Mouse (Mus musculus) hindbrain, embryonic 11.5 days (tissue): ENCODE measurements around the gene Ankrd55. TPM values are rescaled to one million over a fixed set of nuclear protein-coding genes. Genes with fewer than 3 reads are reported as not detected.

Experiments used
- ATAC-seq: fragments of 200-750 bp; cut with Nextera tagmentation; 2 replicates; pipeline ENCODE4 v1.8.0; 2017; ENCODE audit warnings: mild to moderate bottlenecking, moderate TSS enrichment, moderate library complexity; ENCODE audit not compliant: low FRiP score
- DNase-seq: peaks from one replicate; pipeline ENCODE4 v3.0.0-alpha.2; 2015; ENCODE audit warnings: low spot score
- H3K27ac ChIP-seq: fragments of 300-500 bp; sonication (generic); 2 replicates; pipeline ENCODE4 v1.5.1; 2014; ENCODE audit warnings: mild to moderate bottlenecking, low read depth, low read length
- H3K27me3 ChIP-seq: fragments of 300-500 bp; sonication (generic); 2 replicates; pipeline ENCODE4 v1.6.1; 2014; ENCODE audit warnings: mild to moderate bottlenecking, low read length, moderate library complexity, mixed read lengths; ENCODE audit not compliant: control insufficient read depth, insufficient read depth
- H3K36me3 ChIP-seq: fragments of 300-500 bp; sonication (generic); 2 replicates; pipeline ENCODE4 v1.6.1; 2014; ENCODE audit warnings: mild to moderate bottlenecking, low read length, moderate library complexity, mixed read lengths; ENCODE audit not compliant: control insufficient read depth, insufficient read depth
- H3K4me1 ChIP-seq: fragments of 300-500 bp; sonication (generic); replicated peaks from 2 replicates; pipeline ENCODE4 v1.6.1; 2014; ENCODE audit warnings: low read length, mixed read lengths; ENCODE audit not compliant: control insufficient read depth, insufficient read depth
- H3K4me2 ChIP-seq: fragments of 300-500 bp; sonication (generic); replicated peaks from 2 replicates; pipeline ENCODE4 v1.6.1; 2014; ENCODE audit warnings: mild to moderate bottlenecking, low read depth, low read length
- H3K4me3 ChIP-seq: fragments of 300-500 bp; sonication (generic); 2 replicates; pipeline ENCODE4 v1.5.1; 2014; ENCODE audit warnings: low read depth, low read length
- H3K9ac ChIP-seq: fragments of 300-500 bp; sonication (generic); 2 replicates; pipeline ENCODE4 v1.6.1; 2014; ENCODE audit warnings: low read depth, low read length
- H3K9me3 ChIP-seq: fragments of 300-500 bp; sonication (generic); 2 replicates; pipeline ENCODE4 v1.6.1; 2016; ENCODE audit warnings: low read length; ENCODE audit not compliant: control insufficient read depth
- WGBS: fragments of 180-500 bp; shearing (Covaris S2); extraction: QIAGEN DNeasy Blood & Tissue Kit; methylation state at CpG from one replicate; pipeline ENCODE4 v1.1.7; 2014; 5-methylcytosine and 5-hydroxymethylcytosine counted together
- polyA plus RNA-seq: library from polyadenylated mRNA; unstranded; fragments of >200 nt; fragmentation: Nextera tagmentation; extraction: Ambion mirVana; gene quantifications from 2 replicates; pipeline ENCODE4 v1.2.1, GENCODE M21; 2014

Gene Ankrd55
- polyA plus RNA-seq, 1 experiment from 2014 or later = 1.7 TPM

DNA sequence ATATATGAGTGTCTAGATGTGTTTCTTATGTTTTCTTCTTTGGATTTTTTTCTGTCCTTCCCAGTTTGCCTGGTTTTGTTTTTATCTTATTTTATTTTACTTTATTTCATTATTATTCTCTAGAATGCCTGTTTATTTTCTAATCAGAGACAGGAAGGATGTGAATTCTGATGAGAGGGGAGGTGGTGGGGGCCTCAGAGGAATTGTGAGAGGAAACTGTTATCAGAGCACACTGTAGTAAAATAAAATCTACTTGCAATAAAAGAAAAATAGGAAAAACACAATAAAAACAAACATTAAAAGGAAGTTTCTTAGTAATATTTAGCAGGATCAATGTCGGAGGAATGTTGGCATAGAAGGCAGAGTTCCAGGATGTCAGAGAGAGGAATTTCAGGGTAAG, 116.9 kb downstream of the Ankrd55 start:
- H3K4me2 ChIP-seq = no peak overlapping the region
- DNase-seq = no peak
- no peak overlapping the region for H3K9ac ChIP-seq
- H3K9me3 ChIP-seq = no peaks in the 10 kb centered on the region
- ATAC-seq = no peak
- H3K36me3 ChIP-seq = no peaks in the 10 kb centered on the region
- no peak overlapping the region for H3K27ac ChIP-seq
- H3K4me3 ChIP-seq = no peak overlapping the region
- H3K4me1 ChIP-seq = no peaks in the 10 kb centered on the region
- H3K27me3 ChIP-seq = no peaks in the 10 kb centered on the region
- WGBS = 84% methylated on average over 1 of the region's 1 CpGs

- no peak overlapping the region for H3K9ac ChIP-seq
- DNase-seq = no peak
- no peaks in the 10 kb centered on the region for H3K36me3 ChIP-seq
- H3K9me3 ChIP-seq = no peaks in the 10 kb centered on the region
- H3K4me2 ChIP-seq = no peak overlapping the region
- no peak overlapping the region for H3K4me3 ChIP-seq
- 88% methylated on average over 2 of the region's 2 CpGs for WGBS
- no peaks in the 10 kb centered on the region for H3K4me1 ChIP-seq
- no peaks in the 10 kb centered on the region for H3K27me3 ChIP-seq
- no peak overlapping the region for H3K27ac ChIP-seq
- no peak for ATAC-seq
Measured at GRCm38 (mm10) chr13:112406618-112407017, 118.4 kb downstream of the Ankrd55 start.

DNA sequence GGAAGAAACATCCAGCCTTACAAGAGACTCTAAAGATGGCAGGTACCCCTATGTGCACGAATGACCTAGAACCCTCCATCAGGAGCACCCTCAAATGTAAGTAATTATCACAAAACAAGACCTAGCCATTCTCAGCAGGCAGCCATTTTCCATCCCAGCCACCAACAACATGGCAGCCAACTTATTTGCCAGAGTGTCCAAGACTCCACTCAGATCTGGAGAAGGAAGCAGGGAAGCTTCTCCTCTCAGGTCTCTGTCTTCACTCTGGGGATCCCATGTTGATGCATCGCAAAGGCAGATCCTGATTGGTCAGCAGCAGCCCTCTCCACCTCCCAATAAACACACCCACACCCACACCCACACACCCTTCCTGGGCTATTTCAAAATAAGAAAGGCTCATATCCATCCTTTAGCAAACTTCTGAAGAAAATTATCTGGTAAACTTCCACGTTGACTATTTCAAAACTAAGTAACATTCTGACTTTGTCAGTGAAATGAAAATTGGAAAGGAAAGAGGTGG, 119.0 kb downstream of the Ankrd55 start:
- Histone ChIP-seq H3K9me3 (no peaks in the 10 kb centered on the region), H3K36me3 (no peaks in the 10 kb centered on the region), H3K27ac (no peak overlapping the region), H3K4me1 (no peaks in the 10 kb centered on the region), H3K4me2 (no peak overlapping the region), H3K4me3 (no peak overlapping the region), H3K27me3 (no peaks in the 10 kb centered on the region), H3K9ac (no peak overlapping the region)
- ATAC-seq = no peak
- 89% methylated on average over 3 of the region's 3 CpGs for WGBS
- DNase-seq = no peak

DNA sequence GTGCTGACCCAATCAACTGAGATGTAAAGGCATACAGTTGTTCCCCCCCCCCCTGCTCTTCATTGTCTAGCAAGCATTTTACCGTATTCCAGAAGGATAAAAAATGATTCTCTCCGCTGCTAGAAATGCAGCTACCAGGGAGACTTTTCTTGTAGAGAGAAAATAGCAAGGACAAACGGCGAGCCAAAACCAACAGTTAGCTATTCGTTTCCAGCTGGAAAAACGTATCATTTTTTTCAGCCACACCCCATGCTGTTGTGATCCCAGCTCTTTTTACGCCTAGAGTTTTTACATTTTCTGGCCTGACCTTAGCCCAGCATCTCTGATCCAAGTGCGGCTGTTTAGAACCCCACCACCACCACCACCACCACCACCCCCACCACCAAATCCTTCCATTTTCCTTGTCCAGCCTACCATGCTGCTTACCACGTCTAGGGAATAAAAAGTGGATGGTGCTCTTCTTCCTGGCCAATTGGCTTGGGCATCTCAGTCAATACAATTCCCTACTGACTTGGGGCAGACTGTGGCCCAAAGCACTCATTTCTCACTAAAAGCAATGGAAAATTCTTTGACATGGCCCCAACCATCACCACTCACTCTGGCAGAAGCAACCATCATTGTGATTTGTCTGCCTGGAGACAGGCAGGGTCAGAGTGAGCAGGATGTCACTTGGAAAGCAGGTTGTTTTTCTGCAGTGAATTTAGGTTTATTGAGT, 119.7 kb downstream of the Ankrd55 start:
- H3K4me1 ChIP-seq = no peaks in the 10 kb centered on the region
- ATAC-seq (no peak), DNase-seq (no peak)
- no peak overlapping the region for H3K27ac ChIP-seq
- H3K36me3 ChIP-seq = no peaks in the 10 kb centered on the region
- H3K9ac ChIP-seq = no peak overlapping the region
- 76% methylated on average over 9 of the region's 9 CpGs for WGBS
- no peak overlapping the region for H3K4me3 ChIP-seq
- H3K27me3 ChIP-seq = no peaks in the 10 kb centered on the region
- no peak overlapping the region for H3K4me2 ChIP-seq
- H3K9me3 ChIP-seq = no peaks in the 10 kb centered on the region

DNA sequence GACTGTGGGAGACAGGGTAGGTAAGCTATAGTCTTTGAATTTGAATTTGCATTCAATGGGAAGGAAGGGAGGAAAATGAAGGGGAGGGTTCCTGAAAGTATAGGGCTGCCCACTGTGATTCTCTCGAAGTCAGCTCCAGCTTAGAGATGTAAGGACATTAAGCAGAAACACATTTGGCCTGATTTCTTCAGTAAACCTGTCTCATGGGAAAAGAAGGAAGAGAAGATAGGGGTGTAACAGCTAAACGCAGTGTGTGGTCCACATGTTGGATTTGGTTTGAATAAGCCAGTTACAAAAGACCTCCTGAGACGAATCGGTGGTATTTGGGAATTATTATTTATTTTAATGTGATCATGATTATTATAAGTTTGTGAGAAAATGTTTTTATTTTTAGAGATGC, 120.5 kb downstream of the Ankrd55 start:
- Histone ChIP-seq H3K27me3 (no peaks in the 10 kb centered on the region), H3K4me1 (no peaks in the 10 kb centered on the region), H3K4me3 (no peak overlapping the region), H3K4me2 (no peak overlapping the region), H3K9ac (no peak overlapping the region), H3K27ac (no peak overlapping the region), H3K9me3 (no peaks in the 10 kb centered on the region), H3K36me3 (no peaks in the 10 kb centered on the region)
- no peak for ATAC-seq
- 77% methylated on average over 4 of the region's 4 CpGs for WGBS
- DNase-seq = no peak

DNA sequence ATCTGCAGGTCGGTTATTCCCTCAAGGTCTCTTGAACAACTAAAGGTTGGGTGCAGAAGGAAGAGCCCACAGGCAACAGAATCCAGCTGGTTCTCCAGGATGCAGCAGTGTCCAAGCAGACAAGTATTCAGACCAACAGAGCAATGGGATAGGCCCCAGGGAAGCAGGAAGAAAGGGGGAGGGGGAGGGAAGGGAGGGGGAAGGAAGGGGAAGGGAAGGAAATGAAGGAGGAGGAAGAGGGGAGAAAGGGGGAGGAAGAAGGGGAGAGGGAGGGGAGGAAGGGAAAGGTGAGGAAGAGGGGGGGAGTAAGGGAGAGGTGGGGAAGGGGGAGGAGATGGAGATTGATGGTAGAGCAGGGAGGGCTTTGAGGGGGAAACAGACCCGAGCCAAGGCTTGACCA, 121.1 kb downstream of the Ankrd55 start:
- Histone ChIP-seq H3K4me1 (no peaks in the 10 kb centered on the region), H3K27ac (no peak overlapping the region), H3K9ac (no peak overlapping the region), H3K4me2 (no peak overlapping the region), H3K36me3 (no peaks in the 10 kb centered on the region), H3K4me3 (no peak overlapping the region), H3K9me3 (no peaks in the 10 kb centered on the region), H3K27me3 (no peaks in the 10 kb centered on the region)
- ATAC-seq (no peak), DNase-seq (no peak)
- 74% methylated on average over 2 of the region's 2 CpGs for WGBS

DNA sequence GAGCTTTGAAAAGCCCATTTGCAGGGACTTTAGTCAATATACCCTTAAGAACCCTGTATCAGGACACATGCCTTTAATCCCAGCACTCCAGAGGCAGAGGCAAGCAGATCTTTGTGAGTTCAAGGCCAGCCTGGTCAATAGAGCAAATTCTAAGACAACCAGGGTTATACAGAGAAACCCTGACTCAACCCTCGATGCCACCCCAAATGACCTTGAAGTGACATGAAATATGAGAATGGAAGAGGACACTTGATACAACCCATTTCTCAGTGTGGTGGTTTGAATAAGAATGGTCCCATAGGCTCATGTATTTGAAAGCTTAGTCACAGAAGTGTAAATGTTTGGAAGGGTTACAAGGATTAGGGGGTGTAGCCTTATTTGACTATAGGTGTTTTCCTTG, 121.6 kb downstream of the Ankrd55 start:
- Histone ChIP-seq H3K27ac (no peak overlapping the region), H3K9ac (no peak overlapping the region), H3K36me3 (no peaks in the 10 kb centered on the region), H3K4me2 (no peak overlapping the region), H3K4me3 (no peak overlapping the region), H3K9me3 (no peaks in the 10 kb centered on the region), H3K4me1 (no peaks in the 10 kb centered on the region), H3K27me3 (no peaks in the 10 kb centered on the region)
- ATAC-seq = no peak
- DNase-seq = no peak
- WGBS = 77% methylated on average over 1 of the region's 1 CpGs

- H3K9ac ChIP-seq = no peak overlapping the region
- H3K4me2 ChIP-seq = no peak overlapping the region
- DNase-seq (no peak), ATAC-seq (no peak)
- no peaks in the 10 kb centered on the region for H3K36me3 ChIP-seq
- no peaks in the 10 kb centered on the region for H3K27me3 ChIP-seq
- WGBS = 92% methylated on average over 4 of the region's 4 CpGs
- no peaks in the 10 kb centered on the region for H3K4me1 ChIP-seq
- no peak overlapping the region for H3K4me3 ChIP-seq
- no peak overlapping the region for H3K27ac ChIP-seq
- no peaks in the 10 kb centered on the region for H3K9me3 ChIP-seq
Measured at GRCm38 (mm10) chr13:112410461-112410860, 122.2 kb downstream of the Ankrd55 start.

GRCm38 (mm10) chr13:112411216-112411822, 123.1 kb downstream of the Ankrd55 start:
- WGBS = 71% methylated on average over 5 of the region's 5 CpGs

More at GRCm38 (mm10) chr13:112411216-112411822, 123.1 kb downstream of the Ankrd55 start:
- no peak overlapping the region for H3K9ac ChIP-seq
- H3K4me3 ChIP-seq = no peak overlapping the region
- ATAC-seq (no peak), DNase-seq (no peak)
- H3K4me1 ChIP-seq = no peaks in the 10 kb centered on the region
- no peak overlapping the region for H3K4me2 ChIP-seq
- H3K27me3 ChIP-seq = no peaks in the 10 kb centered on the region
- no peaks in the 10 kb centered on the region for H3K36me3 ChIP-seq
- H3K27ac ChIP-seq = no peak overlapping the region
- H3K9me3 ChIP-seq = no peaks in the 10 kb centered on the region
